In genomic region chr17:43458598-43458997, GRCm38 (mm10) we compare ENCODE assay signal across 7 mouse cellular contexts. TPM values are rescaled to one million over a fixed set of nuclear protein-coding genes. Genes with fewer than 3 reads are reported as not detected.
DNase-seq lines count a peak whose midpoint lies in the region; ATAC-seq and TF ChIP-seq lines count a peak whose summit lies in the region.

No protein-coding gene starts in this region.

- peak overlapping the region; percentile 18; the same call in 1 of the 2 replicates for H3K4me2 ChIP-seq in hindbrain, postnatal 0 days (ENCODE audit: low read depth, low read length)
- no peak overlapping the region for H3K4me2 ChIP-seq in midbrain, embryonic 14.5 days (ENCODE audit: low read length)

- no peaks in the 10 kb centered on the region for H3K9me3 ChIP-seq in hindbrain, postnatal 0 days (ENCODE audit: low read length)
- H3K9me3 ChIP-seq in midbrain, embryonic 14.5 days (ENCODE audit: control insufficient read depth, low read length): no peaks in the 10 kb centered on the region

- WGBS in hindbrain, postnatal 0 days: 6% methylated on average over 9 of the region's 9 CpGs
- WGBS in midbrain, embryonic 14.5 days: 10% methylated on average over 9 of the region's 9 CpGs

- ATAC-seq in hindbrain, postnatal 0 days: peak; percentile 56; the same call in 1 of the 2 replicates
- ATAC-seq in midbrain, embryonic 14.5 days (ENCODE audit: low FRiP score, low TSS enrichment): no peak

- no peaks in the 10 kb centered on the region for H3K27me3 ChIP-seq in hindbrain, postnatal 0 days (ENCODE audit: insufficient read depth, low read length)
- H3K27me3 ChIP-seq in midbrain, embryonic 14.5 days (ENCODE audit: control insufficient read depth, insufficient read depth, low read length): no peaks in the 10 kb centered on the region

- no peak overlapping the region for H3K4me3 ChIP-seq in hindbrain, postnatal 0 days (ENCODE audit: low read length)
- no peak overlapping the region for H3K4me3 ChIP-seq in left cerebral cortex, adult 2 months
- H3K4me3 ChIP-seq in midbrain, embryonic 14.5 days (replicated peaks; ENCODE audit: low read depth, low read length): no peak overlapping the region

- peak; percentile 66 for DNase-seq in adipocyte (ENCODE audit: low spot score)
- peak; percentile 28 for DNase-seq in cerebellum, adult 9-11 months
- DNase-seq in frontal cortex, postnatal 14 days (ENCODE audit: low spot score in 2 of 2): peak; percentile 13 to 65
- peak; percentile 91 for DNase-seq in hindbrain, postnatal 0 days (ENCODE audit: low spot score)
- peak; percentile 59 to 71 for DNase-seq in left cerebral cortex, adult 2 months (ENCODE audit: extremely low spot score in 1 of 2, low spot score in 2 of 2)
- peak; percentile 88 for DNase-seq in midbrain, embryonic 14.5 days
- peak; percentile 17 to 59 for DNase-seq in spleen, postnatal 14 days (ENCODE audit: low spot score in 2 of 2)

- intact Hi-C loops in left cerebral cortex, adult 2 months (cut with DNase I): loop anchor here (1.0 to 2.0 kb wide), 2 partner anchors 132 to 193 kb away; no protein-coding TSS in a partner anchor

- no peaks in the 10 kb centered on the region for H3K36me3 ChIP-seq in hindbrain, postnatal 0 days (ENCODE audit: insufficient read depth, low read length)
- H3K36me3 ChIP-seq in midbrain, embryonic 14.5 days (ENCODE audit: control insufficient read depth, insufficient read depth, low read length): no peaks in the 10 kb centered on the region

- no peaks in the 10 kb centered on the region for H3K4me1 ChIP-seq in hindbrain, postnatal 0 days (ENCODE audit: insufficient read depth, low read length)
- H3K4me1 ChIP-seq in midbrain, embryonic 14.5 days (ENCODE audit: control insufficient read depth, insufficient read depth, low read length): no peaks in the 10 kb centered on the region

- H3K27ac ChIP-seq in hindbrain, postnatal 0 days: no peak overlapping the region
- no peak overlapping the region for H3K27ac ChIP-seq in left cerebral cortex, adult 2 months
- no peak overlapping the region for H3K27ac ChIP-seq in midbrain, embryonic 14.5 days (replicated peaks; ENCODE audit: low read depth, low read length)

- no peak overlapping the region for H3K9ac ChIP-seq in hindbrain, postnatal 0 days (replicated peaks; ENCODE audit: low read length)
- no peak overlapping the region for H3K9ac ChIP-seq in midbrain, embryonic 14.5 days (replicated peaks; ENCODE audit: low read length)

- peak; percentile 81 for TF ChIP-seq CTCF in hindbrain, postnatal 0 days (IDR thresholded peaks at IDR 0.05; ENCODE audit: low read depth)
- TF ChIP-seq CTCF in left cerebral cortex, adult 2 months (IDR thresholded peaks at IDR 0.05): peak; percentile 74

RNA-seq across cellular contexts. Expression of gene Mep1a, which starts 44.0 kb away (rescaled TPM):
- 0.43 TPM in 1 of 2 replicates, not detected in the other for total RNA-seq in hindbrain, postnatal 0 days (2014; rRNA removed)
- 0.13 and 0.15 TPM in 2 replicates for polyA plus RNA-seq in hindbrain, postnatal 0 days (2015; fragmentation: Nextera tagmentation; extraction: Ambion mirVana)
- total RNA-seq in left cerebral cortex, adult 2 months (2021): not detected
- 0.07 TPM in 1 of 2 replicates, not detected in the other for polyA plus RNA-seq in midbrain, embryonic 14.5 days (2014; fragmentation: Nextera tagmentation; extraction: Ambion mirVana)

Comparison
In these comparisons a context has a peak if more than half of its experiments do, and no peak if none do; other contexts are left out.
1. DNase-seq: peak in every context shown above with its lines; median percentile 91 in hindbrain, postnatal 0 days; 88 in midbrain, embryonic 14.5 days; 66 in adipocyte; 65 in left cerebral cortex, adult 2 months; 39 in frontal cortex, postnatal 14 days; 38 in spleen, postnatal 14 days; 28 in cerebellum, adult 9-11 months.